Mouse (Mus musculus) erythroblast, embryonic 14.5 days (primary cell): ENCODE results near the gene Naa15.

Experiments used
- GATA1 ChIP-seq: IDR thresholded peaks from 2 replicates; pipeline ENCODE4 v1.6.1; 2012; ENCODE audit warnings: low read length, inconsistent platforms, mixed read lengths
- TAL1 ChIP-seq: IDR thresholded peaks from 3 replicates; pipeline ENCODE4 v1.6.1; 2012; ENCODE audit warnings: low read length, inconsistent platforms, mixed read lengths

GRCm38 (mm10) chr3:51479893-51480292 lies 64.9 kb downstream of the Naa15 start:
- TF ChIP-seq GATA1 (no peak), TAL1 (no peak)
